Mouse (Mus musculus) heart, postnatal 0 days (tissue): ENCODE results near the gene Qpct. TPM values are rescaled to one million over a fixed set of nuclear protein-coding genes. Genes with fewer than 3 reads are reported as not detected.

Experiments used
- ATAC-seq: fragments of 200-750 bp; cut with Nextera tagmentation; 2 replicates; pipeline ENCODE4 v1.8.0; 2017; ENCODE audit warnings: low read depth, moderate number of reproducible peaks, moderate library complexity; ENCODE audit not compliant: insufficient read depth
- DNase-seq: peaks from one replicate; pipeline ENCODE4 v3.0.0-alpha.2; 2016; ENCODE audit warnings: low spot score
- H3K27ac ChIP-seq: fragments of 300-500 bp; sonication (generic); 2 replicates; pipeline ENCODE4 v1.5.1; 2014; ENCODE audit warnings: low read depth, mild to moderate bottlenecking
- H3K27me3 ChIP-seq: fragments of 300-500 bp; sonication (generic); 2 replicates; pipeline ENCODE4 v1.6.1; 2014; ENCODE audit warnings: low read length, mixed read lengths; ENCODE audit not compliant: control insufficient read depth, insufficient read depth
- H3K36me3 ChIP-seq: fragments of 300-500 bp; sonication (generic); replicated peaks from 2 replicates; pipeline ENCODE4 v1.6.1; 2014; ENCODE audit warnings: low read length, mixed read lengths; ENCODE audit not compliant: control insufficient read depth, insufficient read depth
- H3K4me1 ChIP-seq: fragments of 300-500 bp; sonication (generic); 2 replicates; pipeline ENCODE4 v1.6.1; 2014; ENCODE audit warnings: antibody characterized with exemption; ENCODE audit not compliant: control insufficient read depth, insufficient read depth
- H3K4me2 ChIP-seq: fragments of 300-500 bp; sonication (generic); 2 replicates; pipeline ENCODE4 v1.6.1; 2014; ENCODE audit warnings: low read depth, mild to moderate bottlenecking, low read length, moderate library complexity
- H3K4me3 ChIP-seq: fragments of 300-500 bp; sonication (generic); 2 replicates; pipeline ENCODE4 v1.5.1; 2014; ENCODE audit warnings: low read depth, low read length
- H3K9ac ChIP-seq: fragments of 300-500 bp; sonication (generic); replicated peaks from 2 replicates; pipeline ENCODE4 v1.6.1; 2014; ENCODE audit warnings: low read depth, low read length, mixed read lengths
- H3K9me3 ChIP-seq: fragments of 300-500 bp; sonication (generic); replicated peaks from 2 replicates; pipeline ENCODE4 v1.6.1; 2016; ENCODE audit warnings: low read length; ENCODE audit not compliant: control insufficient read depth
- CTCF ChIP-seq: IDR thresholded peaks from 2 replicates; pipeline ENCODE4 v1.5.1; 2016; ENCODE audit warnings: antibody characterized with exemption, control low read depth, low read depth
- EP300 ChIP-seq: IDR thresholded peaks from 2 replicates; pipeline ENCODE4 v1.6.1; 2016; ENCODE audit warnings: antibody characterized with exemption, low read depth
- WGBS: fragments of 180-500 bp; shearing (Covaris S2); extraction: QIAGEN DNeasy Blood & Tissue Kit; methylation state at CpG from one replicate; pipeline ENCODE4 v1.1.7; 2014; 5-methylcytosine and 5-hydroxymethylcytosine counted together
- polyA plus RNA-seq: library from polyadenylated mRNA; unstranded; fragments of >200 nt; fragmentation: Nextera tagmentation; extraction: Ambion mirVana; gene quantifications from 2 replicates; pipeline ENCODE4 v1.2.1, GENCODE M21; 2015
- total RNA-seq: library from RNA; depleted of rRNA; stranded (reverse); fragments of >200 nt; gene quantifications from 2 replicates; pipeline ENCODE4 v1.2.3, GENCODE M21; 2014; ENCODE audit warnings: low replicate concordance

Gene Qpct
- total and polyA plus RNA-seq, 2 experiments from 2014 or later, result 21.2 to 26.3 TPM

GRCm38 (mm10) chr17:79031569-79031968 lies 20.1 kb upstream of the Qpct start:
- no peak for TF ChIP-seq EP300
- no peak for TF ChIP-seq CTCF

GRCm38 (mm10) chr17:79032782-79033181 lies 18.9 kb upstream of the Qpct start:
- Histone ChIP-seq H3K4me1 (no peaks in the 10 kb centered on the region), H3K9me3 (0 out of 2 replicates have a peak, but pooled peaks cover 5% of the 10 kb centered on the region), H3K4me2 (no peak overlapping the region), H3K27me3 (no peaks in the 10 kb centered on the region), H3K4me3 (no peak overlapping the region), H3K27ac (no peak overlapping the region), H3K9ac (no peak overlapping the region), H3K36me3 (no peaks in the 10 kb centered on the region)
- WGBS, result 71% methylated on average over 4 of the region's 4 CpGs
- ATAC-seq (no peak), DNase-seq (no peak)
- TF ChIP-seq EP300, result no peak
- TF ChIP-seq CTCF, result no peak

More at GRCm38 (mm10) chr17:79031569-79031968, 20.1 kb upstream of the Qpct start:
- WGBS, result 87% methylated on average over 5 of the region's 5 CpGs
- no peaks in the 10 kb centered on the region for H3K4me1 ChIP-seq
- DNase-seq (no peak), ATAC-seq (no peak)
- H3K36me3 ChIP-seq, result no peaks in the 10 kb centered on the region
- H3K9ac ChIP-seq, result no peak overlapping the region
- no peak overlapping the region for H3K4me3 ChIP-seq
- 0 out of 2 replicates have a peak, but pooled peaks cover 5% of the 10 kb centered on the region for H3K9me3 ChIP-seq
- H3K27me3 ChIP-seq, result no peaks in the 10 kb centered on the region
- H3K4me2 ChIP-seq, result no peak overlapping the region
- no peak overlapping the region for H3K27ac ChIP-seq

GRCm38 (mm10) chr17:79039660-79040059 lies 12.0 kb upstream of the Qpct start:
- Histone ChIP-seq H3K36me3 (no peaks in the 10 kb centered on the region), H3K4me3 (no peak overlapping the region), H3K4me1 (no peaks in the 10 kb centered on the region), H3K9me3 (no peaks in the 10 kb centered on the region), H3K27me3 (no peaks in the 10 kb centered on the region), H3K4me2 (no peak overlapping the region), H3K9ac (no peak overlapping the region), H3K27ac (no peak overlapping the region)
- DNase-seq (no peak), ATAC-seq (no peak)
- TF ChIP-seq EP300 (no peak), CTCF (no peak)

- WGBS, result 97% methylated on average over 2 of the region's 2 CpGs
- Histone ChIP-seq H3K36me3 (no peaks in the 10 kb centered on the region), H3K9ac (no peak overlapping the region), H3K27ac (no peak overlapping the region), H3K4me1 (no peaks in the 10 kb centered on the region), H3K27me3 (no peaks in the 10 kb centered on the region), H3K9me3 (no peaks in the 10 kb centered on the region), H3K4me2 (no peak overlapping the region), H3K4me3 (no peak overlapping the region)
- ATAC-seq (no peak), DNase-seq (no peak)
- TF ChIP-seq CTCF (no peak), EP300 (no peak)
These were observed 8.0 kb upstream of the Qpct start for GRCm38 (mm10) chr17:79043705-79044104.

- H3K36me3 ChIP-seq, result no peaks in the 10 kb centered on the region
- H3K27me3 ChIP-seq, result peaks cover 5% of the 10 kb centered on the region
- peak overlapping the region; percentile 61 for H3K4me3 ChIP-seq
- H3K4me2 ChIP-seq, result peak overlapping the region; percentile 95
- no peaks in the 10 kb centered on the region for H3K9me3 ChIP-seq
- DNase-seq, result peak; percentile 54
- no peak; the same call in 1 of the 2 replicates for TF ChIP-seq CTCF
- TF ChIP-seq EP300, result no peak
- H3K27ac ChIP-seq, result peak overlapping the region; percentile 18; the same call in 1 of the 2 replicates
- ATAC-seq, result peak; percentile 90
- H3K9ac ChIP-seq, result no peak overlapping the region
- WGBS, result under 1% methylated on average over 45 of the region's 45 CpGs
- no peaks in the 10 kb centered on the region for H3K4me1 ChIP-seq
These were observed 544 bp downstream of the Qpct start for GRCm38 (mm10) chr17:79052088-79052812.

GRCm38 (mm10) chr17:79058271-79058670 lies 6.6 kb downstream of the Qpct start:
- H3K4me2 ChIP-seq, result no peak overlapping the region
- DNase-seq (no peak), ATAC-seq (no peak)
- H3K36me3 ChIP-seq, result no peaks in the 10 kb centered on the region
- no peak overlapping the region for H3K4me3 ChIP-seq
- H3K9me3 ChIP-seq, result no peaks in the 10 kb centered on the region
- TF ChIP-seq CTCF (no peak), EP300 (no peak)
- 60% methylated on average over 6 of the region's 6 CpGs for WGBS
- H3K4me1 ChIP-seq, result 0 out of 2 replicates have a peak, but pooled peaks cover 3% of the 10 kb centered on the region
- peaks cover under 1% of the 10 kb centered on the region; the same call in 1 of the 2 replicates for H3K27me3 ChIP-seq
- no peak overlapping the region for H3K9ac ChIP-seq
- H3K27ac ChIP-seq, result no peak overlapping the region
